Mouse (Mus musculus) thymus, adult 2 months (tissue): Measurements from ENCODE around the gene Ryr1.

Experiments used
- CTCF ChIP-seq: fragments of 200-500 bp; IDR thresholded peaks from 2 replicates; pipeline ENCODE4 v1.5.1; 2012; ENCODE audit warnings: mild to moderate bottlenecking, control low read depth, low read length, moderate library complexity, borderline replicate concordance; ENCODE audit not compliant: control insufficient read depth, poor library complexity, insufficient read depth; ENCODE audit errors: extremely low read depth
- POLR2A ChIP-seq: fragments of 200-500 bp; IDR thresholded peaks from 2 replicates; pipeline ENCODE4 v1.6.1; 2012; ENCODE audit warnings: mild to moderate bottlenecking, low read length, control low read depth, moderate library complexity; ENCODE audit not compliant: control insufficient read depth, poor library complexity, insufficient read depth; ENCODE audit errors: extremely low read depth

- no peak for TF ChIP-seq CTCF
- no peak for TF ChIP-seq POLR2A
These were observed 23.8 kb upstream of the Ryr1 start for GRCm38 (mm10) chr7:29148771-29149170.
